Mouse (Mus musculus) stomach, postnatal 0 days (tissue): Measurements from ENCODE around the gene Zc3h12a. TPM values are rescaled to one million over a fixed set of nuclear protein-coding genes. Genes with fewer than 3 reads are reported as not detected.

Experiments used
- ATAC-seq: fragments of 200-750 bp; cut with Nextera tagmentation; 2 replicates; pipeline ENCODE4 v1.8.0; 2017; ENCODE audit not compliant: low FRiP score, low TSS enrichment
- DNase-seq: peaks from one replicate; pipeline ENCODE4 v3.0.0-alpha.2; 2016; ENCODE audit warnings: low spot score
- H3K27ac ChIP-seq: fragments of 300-500 bp; sonication (generic); replicated peaks from 2 replicates; pipeline ENCODE4 v1.5.1; 2014; ENCODE audit warnings: mild to moderate bottlenecking, control low read depth
- H3K27me3 ChIP-seq: fragments of 300-500 bp; sonication (generic); 2 replicates; pipeline ENCODE4 v1.6.1; 2014; ENCODE audit warnings: low read length; ENCODE audit not compliant: control insufficient read depth, insufficient read depth
- H3K36me3 ChIP-seq: fragments of 300-500 bp; sonication (generic); 2 replicates; pipeline ENCODE4 v1.6.1; 2014; ENCODE audit warnings: low read length, mixed read lengths; ENCODE audit not compliant: control insufficient read depth, insufficient read depth
- H3K4me1 ChIP-seq: fragments of 300-500 bp; sonication (generic); replicated peaks from 2 replicates; pipeline ENCODE4 v1.6.1; 2014; ENCODE audit warnings: antibody characterized with exemption; ENCODE audit not compliant: control insufficient read depth, insufficient read depth
- H3K4me2 ChIP-seq: fragments of 300-500 bp; sonication (generic); replicated peaks from 2 replicates; pipeline ENCODE4 v1.6.1; 2014; ENCODE audit warnings: low read depth, mild to moderate bottlenecking, control low read depth, moderate library complexity
- H3K4me3 ChIP-seq: fragments of 300-500 bp; sonication (generic); 2 replicates; pipeline ENCODE4 v1.5.1; 2014; ENCODE audit warnings: low read depth, low read length, control low read depth
- H3K9ac ChIP-seq: fragments of 300-500 bp; sonication (generic); 2 replicates; pipeline ENCODE4 v1.6.1; 2014; ENCODE audit warnings: mild to moderate bottlenecking, low read length, control low read depth, mixed read lengths
- H3K9me3 ChIP-seq: fragments of 300-500 bp; sonication (generic); 2 replicates; pipeline ENCODE4 v1.6.1; 2016; ENCODE audit warnings: low read length; ENCODE audit not compliant: control insufficient read depth
- CTCF ChIP-seq: IDR thresholded peaks from 2 replicates; pipeline ENCODE4 v1.5.1; 2016; ENCODE audit warnings: antibody characterized with exemption, low read depth, mild to moderate bottlenecking, moderate library complexity
- EP300 ChIP-seq: optimal IDR thresholded peaks from 2 replicates; pipeline ENCODE3; 2016; ENCODE audit warnings: antibody characterized with exemption
- WGBS: fragments of 180-500 bp; shearing (Covaris S2); extraction: QIAGEN DNeasy Blood & Tissue Kit; methylation state at CpG from one replicate; pipeline ENCODE4 v1.1.7; 2014; 5-methylcytosine and 5-hydroxymethylcytosine counted together
- polyA plus RNA-seq: library from polyadenylated mRNA; unstranded; fragments of >200 nt; fragmentation: Nextera tagmentation; extraction: Ambion mirVana; gene quantifications from 2 replicates; pipeline ENCODE4 v1.2.1, GENCODE M21; 2015

Zc3h12a gene
- polyA plus RNA-seq, 1 experiment from 2014 or later = 2.7 TPM

DNA sequence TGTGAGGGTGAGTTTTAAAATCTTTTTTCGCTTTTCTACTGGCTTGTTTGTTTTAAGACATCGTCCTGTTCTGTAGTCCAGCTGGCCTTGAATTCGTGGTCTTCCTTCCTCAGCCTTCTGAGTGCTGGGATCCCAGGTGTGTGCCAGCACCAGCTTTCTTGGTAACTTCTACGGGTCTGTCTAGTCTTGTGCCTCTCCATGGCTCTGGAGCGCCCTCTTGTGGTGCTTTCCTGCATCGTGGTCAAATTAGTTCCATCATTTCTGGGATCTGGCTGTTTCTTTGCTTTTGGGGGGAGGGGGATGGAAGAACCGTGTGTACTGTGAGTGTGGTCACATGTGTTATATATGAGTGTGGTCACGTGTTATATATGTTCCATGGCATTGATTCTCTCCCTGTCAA lies 28.2 kb downstream of the Zc3h12a start:
- H3K36me3 ChIP-seq = 0 out of 2 replicates have a peak, but pooled peaks cover 2% of the 10 kb centered on the region
- H3K9me3 ChIP-seq = no peaks in the 10 kb centered on the region
- H3K27ac ChIP-seq = no peak overlapping the region
- H3K4me2 ChIP-seq = no peak overlapping the region
- DNase-seq (peak; percentile 87), ATAC-seq (peak; percentile 69)
- H3K9ac ChIP-seq = no peak overlapping the region
- TF ChIP-seq EP300 (no peak), CTCF (peak; percentile 99)
- H3K4me3 ChIP-seq = no peak overlapping the region
- H3K27me3 ChIP-seq = no peaks in the 10 kb centered on the region
- H3K4me1 ChIP-seq = no peaks in the 10 kb centered on the region
- WGBS = 5% methylated on average over 8 of the region's 8 CpGs

DNA sequence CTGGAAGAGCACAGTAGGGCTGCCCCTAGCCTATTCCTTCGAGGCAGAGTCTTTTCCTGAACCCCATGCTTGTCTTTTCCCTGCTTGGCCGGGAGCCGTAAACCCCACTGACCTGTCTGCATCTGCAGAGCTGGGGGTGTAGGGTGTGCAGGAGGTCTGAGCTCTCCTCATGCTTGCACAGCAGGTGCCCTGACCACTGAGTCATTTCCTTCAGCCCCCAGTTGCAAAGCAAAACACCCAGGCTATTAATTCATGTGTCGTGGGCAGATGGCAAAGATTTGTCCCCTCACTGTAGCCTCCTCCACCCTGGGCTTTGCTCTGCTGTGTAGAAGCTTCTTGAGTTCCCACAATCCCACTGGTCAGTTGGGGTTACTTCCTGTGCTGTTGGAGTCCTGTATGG lies 30.2 kb downstream of the Zc3h12a start:
- DNase-seq (no peak), ATAC-seq (no peak)
- no peak overlapping the region for H3K27ac ChIP-seq
- H3K9me3 ChIP-seq = no peaks in the 10 kb centered on the region
- no peak overlapping the region for H3K4me3 ChIP-seq
- H3K4me1 ChIP-seq = no peaks in the 10 kb centered on the region
- no peaks in the 10 kb centered on the region for H3K27me3 ChIP-seq
- H3K36me3 ChIP-seq = 0 out of 2 replicates have a peak, but pooled peaks cover 2% of the 10 kb centered on the region
- H3K9ac ChIP-seq = no peak overlapping the region
- no peak overlapping the region for H3K4me2 ChIP-seq
- TF ChIP-seq CTCF (no peak), EP300 (no peak)
- WGBS = 84% methylated on average over 4 of the region's 4 CpGs

DNA sequence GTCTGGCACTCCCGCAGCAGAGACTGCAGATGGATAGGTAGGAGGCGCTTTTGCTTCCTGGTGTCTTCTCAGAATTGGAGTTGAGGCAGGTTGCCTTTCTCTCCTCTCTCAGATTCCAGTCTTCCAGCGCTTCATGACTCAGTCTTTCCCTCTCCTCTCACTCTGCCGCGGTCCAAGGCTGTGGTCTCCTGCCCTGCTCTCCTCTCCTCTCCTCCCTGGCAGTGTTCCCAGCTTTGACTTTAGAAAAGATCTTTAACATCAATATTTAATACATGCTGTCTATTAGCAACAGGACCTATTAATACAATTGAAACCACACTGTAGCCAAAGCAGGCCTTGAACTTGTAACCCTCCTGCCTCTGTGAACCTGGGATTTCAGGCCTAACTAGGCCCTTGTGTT lies 31.6 kb downstream of the Zc3h12a start:
- WGBS = 75% methylated on average over 5 of the region's 5 CpGs
- Histone ChIP-seq H3K9me3 (no peaks in the 10 kb centered on the region), H3K36me3 (0 out of 2 replicates have a peak, but pooled peaks cover 2% of the 10 kb centered on the region), H3K4me2 (no peak overlapping the region), H3K27ac (no peak overlapping the region), H3K4me1 (no peaks in the 10 kb centered on the region), H3K4me3 (no peak overlapping the region), H3K27me3 (no peaks in the 10 kb centered on the region), H3K9ac (no peak overlapping the region)
- no peak for TF ChIP-seq CTCF
- no peak for DNase-seq
- ATAC-seq = no peak

DNA sequence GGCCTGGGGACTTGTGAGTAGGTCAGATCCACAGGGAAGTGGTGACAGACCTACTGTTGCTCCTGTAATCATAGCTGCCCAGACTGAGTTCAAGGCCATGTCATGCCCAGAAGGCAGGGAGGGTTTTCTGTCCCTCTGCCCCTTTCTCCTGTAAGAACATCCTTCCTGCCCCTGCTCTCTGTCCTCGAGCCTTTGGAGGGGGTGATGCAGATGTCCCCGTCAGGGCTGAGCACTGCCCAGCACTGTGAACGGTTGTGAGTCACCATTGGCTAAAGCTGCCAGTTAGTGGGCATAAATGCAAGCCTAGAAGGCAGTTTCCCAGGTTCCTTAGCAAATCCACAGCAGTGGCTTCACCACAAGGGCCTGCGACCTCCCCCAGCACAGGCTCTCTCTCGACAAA lies 34.6 kb downstream of the Zc3h12a start:
- Histone ChIP-seq H3K36me3 (peaks cover 13% of the 10 kb centered on the region), H3K9me3 (no peaks in the 10 kb centered on the region), H3K9ac (no peak overlapping the region), H3K27me3 (no peaks in the 10 kb centered on the region), H3K4me1 (no peaks in the 10 kb centered on the region), H3K27ac (no peak overlapping the region), H3K4me2 (no peak overlapping the region), H3K4me3 (no peak overlapping the region)
- TF ChIP-seq EP300 = no peak
- no peak for TF ChIP-seq CTCF
- ATAC-seq = no peak
- 84% methylated on average over 5 of the region's 5 CpGs for WGBS
- no peak for DNase-seq

DNA sequence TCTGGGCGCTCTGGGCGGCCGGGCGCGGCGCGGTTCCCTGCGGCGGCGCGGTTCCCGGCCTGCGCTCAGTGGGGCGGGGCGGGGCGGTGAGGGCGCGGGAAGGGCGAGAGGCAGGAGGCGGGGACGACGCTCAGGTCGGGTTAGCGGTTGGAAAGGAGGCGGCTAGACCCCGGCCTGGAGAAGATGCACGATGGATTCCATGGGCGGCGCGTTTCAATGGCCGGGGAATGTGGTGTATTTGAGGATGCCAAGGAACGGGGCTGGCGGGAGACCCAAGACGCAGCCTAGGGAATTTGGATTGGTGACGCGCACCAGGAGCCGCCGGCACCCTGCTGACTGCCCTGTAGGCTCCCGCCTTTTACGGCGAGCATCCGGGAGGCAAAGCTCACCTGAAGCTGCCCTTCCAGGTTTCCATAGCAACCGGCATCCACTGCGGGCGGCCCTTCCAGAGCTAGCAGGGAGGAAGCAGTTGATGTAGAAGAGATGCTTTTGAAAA lies 42.2 kb downstream of the Zc3h12a start:
- peak; percentile 96 for ATAC-seq
- peak overlapping the region; percentile 89 for H3K9ac ChIP-seq
- H3K4me1 ChIP-seq = 0 out of 2 replicates have a peak, but pooled peaks cover 3% of the 10 kb centered on the region
- no peaks in the 10 kb centered on the region for H3K27me3 ChIP-seq
- peak overlapping the region; percentile 81 for H3K4me2 ChIP-seq
- TF ChIP-seq CTCF (no peak), EP300 (no peak)
- peaks cover 8% of the 10 kb centered on the region for H3K36me3 ChIP-seq
- WGBS = 0% methylated on average over 33 of the region's 45 CpGs
- DNase-seq = peak; percentile 87
- H3K4me3 ChIP-seq = peak overlapping the region; percentile 83
- H3K27ac ChIP-seq = peak overlapping the region; percentile 98
- no peaks in the 10 kb centered on the region for H3K9me3 ChIP-seq

DNA sequence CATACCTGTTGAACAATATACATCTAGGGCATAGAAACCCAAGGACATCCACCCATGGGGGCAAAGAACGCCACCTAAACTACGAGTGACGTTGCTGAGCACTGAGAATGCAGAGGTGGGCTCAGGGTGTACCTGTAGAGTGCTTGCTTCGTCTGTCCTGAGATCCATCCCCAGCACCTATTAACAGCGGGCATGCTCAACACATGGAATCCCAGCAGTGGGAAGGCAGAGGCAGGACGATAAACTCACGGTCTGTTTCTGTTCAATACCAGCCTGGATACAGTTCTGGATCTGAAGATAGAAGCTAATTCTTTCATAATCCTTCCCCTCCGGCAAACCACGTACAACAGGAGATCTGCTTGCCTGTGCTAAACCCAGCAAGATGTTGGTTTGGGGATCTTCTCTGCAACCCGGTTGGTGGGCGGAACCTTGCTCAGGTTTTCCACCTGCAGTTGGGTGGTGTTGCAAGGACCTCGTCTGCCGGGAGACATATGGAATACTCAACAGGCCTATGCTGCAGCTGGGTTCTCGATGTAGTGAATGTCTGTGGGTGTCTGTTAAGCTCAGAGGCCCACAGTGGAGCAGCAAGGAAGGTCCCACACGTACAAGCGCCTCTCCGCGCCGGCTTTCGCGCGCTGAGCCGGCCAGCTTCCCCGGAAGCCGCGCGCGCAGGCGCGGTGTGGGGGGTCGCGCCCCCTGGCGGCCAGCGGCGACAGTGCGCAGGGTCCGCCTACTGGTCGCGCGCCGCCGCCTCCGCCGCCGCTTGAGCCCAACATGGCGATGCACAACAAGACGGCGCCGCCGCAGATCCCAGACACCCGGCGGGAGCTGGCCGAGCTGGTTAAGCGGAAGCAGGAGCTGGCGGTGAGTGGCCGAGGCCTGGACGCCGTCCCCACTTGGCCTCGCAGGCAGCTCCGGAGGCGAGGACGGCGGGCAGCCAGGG lies 43.0 kb downstream of the Zc3h12a start, which contains the start of gene Meaf6:
TSS of gene Meaf6 (plus strand) at position 732 of the 943 bp plus-strand sequence.
- Histone ChIP-seq H3K27me3 (no peaks in the 10 kb centered on the region), H3K27ac (peak within 1 kb of the TSS; percentile 98), H3K4me3 (peak within 1 kb of the TSS; percentile 83), H3K36me3 (0 out of 2 replicates have a peak, but pooled peaks cover under 1% of the 10 kb centered on the region), H3K4me2 (peak within 1 kb of the TSS; percentile 81), H3K9me3 (no peaks in the 10 kb centered on the region), H3K4me1 (0 out of 2 replicates have a peak, but pooled peaks cover 3% of the 10 kb centered on the region), H3K9ac (peak within 1 kb of the TSS; percentile 89)
- TF ChIP-seq CTCF = peak; percentile 76
- no peak for TF ChIP-seq EP300
- DNase-seq (peak; percentile 92), ATAC-seq (peak; percentile 95)
- 1% methylated on average over 60 of the region's 63 CpGs for WGBS
